Mouse (Mus musculus) forebrain, embryonic 11.5 days (tissue): ENCODE data around the gene Hmgb3. TPM values are rescaled to one million over a fixed set of nuclear protein-coding genes. Genes with fewer than 3 reads are reported as not detected.
A peak's percentile ranks its signal among the peaks of the same experiment; 100 is the strongest.

ENCODE experiments used
- ATAC-seq: fragments of 200-750 bp; cut with Nextera tagmentation; replicated peaks from 2 replicates; pipeline ENCODE4 v1.8.0; 2017; ENCODE audit warnings: moderate TSS enrichment; ENCODE audit not compliant: low FRiP score
- DNase-seq: peaks from one replicate; pipeline ENCODE4 v3.0.0-alpha.2; 2017; ENCODE audit warnings: low spot score
- H3K27ac ChIP-seq: fragments of 300-500 bp; sonication (generic); 2 replicates; pipeline ENCODE4 v1.5.1; 2014; ENCODE audit warnings: low read depth, low read length
- H3K27me3 ChIP-seq: fragments of 300-500 bp; sonication (generic); 2 replicates; pipeline ENCODE4 v1.6.1; 2014; ENCODE audit warnings: mild to moderate bottlenecking, low read length, mixed read lengths; ENCODE audit not compliant: control insufficient read depth, insufficient read depth
- H3K36me3 ChIP-seq: fragments of 300-500 bp; sonication (generic); 2 replicates; pipeline ENCODE4 v1.6.1; 2014; ENCODE audit warnings: mild to moderate bottlenecking, low read length, moderate library complexity, mixed read lengths; ENCODE audit not compliant: control insufficient read depth, insufficient read depth
- H3K4me1 ChIP-seq: fragments of 300-500 bp; sonication (generic); replicated peaks from 2 replicates; pipeline ENCODE4 v1.6.1; 2014; ENCODE audit warnings: low read length, mixed read lengths; ENCODE audit not compliant: control insufficient read depth, insufficient read depth
- H3K4me2 ChIP-seq: fragments of 300-500 bp; sonication (generic); 2 replicates; pipeline ENCODE4 v1.6.1; 2014; ENCODE audit warnings: low read depth, mild to moderate bottlenecking, low read length, moderate library complexity, mixed read lengths; ENCODE audit not compliant: severe bottlenecking
- H3K4me3 ChIP-seq: fragments of 300-500 bp; sonication (generic); 2 replicates; pipeline ENCODE4 v1.5.1; 2014; ENCODE audit warnings: low read depth, low read length
- H3K9ac ChIP-seq: fragments of 300-500 bp; sonication (generic); 2 replicates; pipeline ENCODE4 v1.6.1; 2014; ENCODE audit warnings: low read length
- H3K9me3 ChIP-seq: fragments of 300-500 bp; sonication (generic); 2 replicates; pipeline ENCODE4 v1.6.1; 2016; ENCODE audit warnings: low read length, mixed read lengths; ENCODE audit not compliant: control insufficient read depth
- WGBS: fragments of 180-500 bp; shearing (Covaris S2); extraction: QIAGEN DNeasy Blood & Tissue Kit; methylation state at CpG from one replicate; pipeline ENCODE4 v1.1.7; 2014; 5-methylcytosine and 5-hydroxymethylcytosine counted together
- polyA plus RNA-seq: library from polyadenylated mRNA; unstranded; fragments of >200 nt; fragmentation: Nextera tagmentation; extraction: Ambion mirVana; gene quantifications from 2 replicates; pipeline ENCODE4 v1.2.1, GENCODE M21; 2014

Gene Hmgb3
- polyA plus RNA-seq, 1 experiment from 2014 or later, result 772 TPM

DNA sequence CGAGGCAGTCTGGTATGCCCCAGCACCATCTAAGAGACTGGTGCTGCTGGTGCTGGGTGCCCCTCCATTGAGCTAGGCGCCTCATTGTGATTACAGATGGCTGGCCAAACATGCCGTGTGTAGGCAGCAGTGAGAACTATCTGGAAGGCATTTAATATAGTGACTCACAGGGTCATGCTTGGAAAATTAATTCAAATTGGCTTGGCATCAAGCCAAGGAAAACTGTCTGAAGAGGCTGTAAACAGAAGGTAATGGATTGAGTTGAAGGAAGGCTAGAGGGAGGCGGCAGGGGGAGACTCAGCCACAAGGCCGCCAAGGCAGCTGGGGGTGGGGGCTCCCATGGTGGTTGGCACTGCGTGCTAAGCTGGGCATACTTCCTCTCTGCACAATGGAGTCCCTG lies 27.1 kb upstream of the Hmgb3 start:
- 69% methylated on average over 6 of the region's 6 CpGs for WGBS
- no peak overlapping the region for H3K27ac ChIP-seq
- no peaks in the 10 kb centered on the region for H3K36me3 ChIP-seq
- no peak overlapping the region for H3K4me3 ChIP-seq
- H3K27me3 ChIP-seq, result no peaks in the 10 kb centered on the region
- ATAC-seq (0 out of 2 replicates have a peak, but pooled peaks have one; percentile 42), DNase-seq (no peak)
- no peak overlapping the region for H3K9ac ChIP-seq
- H3K4me2 ChIP-seq, result no peak overlapping the region
- no peaks in the 10 kb centered on the region for H3K4me1 ChIP-seq
- H3K9me3 ChIP-seq, result no peaks in the 10 kb centered on the region

- no peak overlapping the region for H3K9ac ChIP-seq
- no peak overlapping the region for H3K4me3 ChIP-seq
- H3K27me3 ChIP-seq, result no peaks in the 10 kb centered on the region
- H3K36me3 ChIP-seq, result no peaks in the 10 kb centered on the region
- H3K4me2 ChIP-seq, result no peak overlapping the region
- ATAC-seq, result no peak
- H3K27ac ChIP-seq, result no peak overlapping the region
- no peak for DNase-seq
- no peaks in the 10 kb centered on the region for H3K4me1 ChIP-seq
- H3K9me3 ChIP-seq, result no peaks in the 10 kb centered on the region
- WGBS, result 61% methylated on average over 3 of the region's 3 CpGs
Observed at GRCm38 (mm10) chrX:71532635-71533034, 23.1 kb upstream of the Hmgb3 start.

DNA sequence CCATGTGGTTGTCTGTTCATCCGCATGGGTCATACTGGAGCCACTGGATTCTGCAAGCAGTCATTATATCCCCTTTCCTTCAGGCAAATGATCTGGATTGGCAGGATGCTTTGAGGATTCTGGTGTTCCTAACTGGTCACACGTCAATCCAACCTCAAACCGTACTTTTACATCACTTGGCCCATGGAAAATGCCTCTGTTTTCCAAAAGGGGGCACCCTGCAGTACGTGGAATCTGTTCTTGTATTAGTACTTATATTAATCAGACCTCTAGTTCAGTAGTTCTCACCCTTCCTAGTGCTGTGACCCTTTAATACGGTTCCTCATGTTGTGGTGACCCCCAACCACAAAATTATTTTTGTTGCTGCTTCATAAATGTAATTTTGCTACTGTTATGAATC lies 21.6 kb upstream of the Hmgb3 start:
- Histone ChIP-seq H3K27me3 (no peaks in the 10 kb centered on the region), H3K27ac (no peak overlapping the region)

DNA sequence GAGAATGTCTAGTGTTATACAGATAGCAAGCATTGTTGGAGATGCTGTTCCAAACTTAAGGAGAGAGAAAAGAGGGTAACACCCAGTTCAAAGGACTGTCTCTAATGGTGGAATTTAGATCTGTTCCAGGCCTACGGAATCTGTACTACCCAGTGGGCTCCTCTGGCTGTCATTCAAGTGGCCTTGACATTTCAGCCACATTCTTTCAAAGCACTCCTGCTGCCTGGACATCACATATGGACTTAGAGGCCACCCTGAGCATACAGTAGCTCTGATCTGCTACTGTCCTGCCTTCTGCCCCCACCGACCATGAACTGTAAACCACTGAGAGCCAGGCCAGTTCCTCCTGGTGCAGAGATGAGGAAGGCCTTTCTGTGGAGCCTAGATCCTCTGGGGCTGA lies 17.9 kb upstream of the Hmgb3 start:
- WGBS, result 87% methylated on average over 2 of the region's 2 CpGs
- no peak for ATAC-seq
- Histone ChIP-seq H3K4me1 (no peaks in the 10 kb centered on the region), H3K4me2 (no peak overlapping the region), H3K27ac (no peak overlapping the region), H3K27me3 (no peaks in the 10 kb centered on the region), H3K36me3 (no peaks in the 10 kb centered on the region), H3K9ac (no peak overlapping the region), H3K9me3 (no peaks in the 10 kb centered on the region), H3K4me3 (no peak overlapping the region)
- DNase-seq, result no peak

More for the DNA sequence above, 21.6 kb upstream of the Hmgb3 start:
- no peak overlapping the region for H3K4me2 ChIP-seq
- no peaks in the 10 kb centered on the region for H3K36me3 ChIP-seq
- 81% methylated on average over 5 of the region's 5 CpGs for WGBS
- H3K4me3 ChIP-seq, result no peak overlapping the region
- ATAC-seq (no peak), DNase-seq (no peak)
- H3K9ac ChIP-seq, result no peak overlapping the region
- no peaks in the 10 kb centered on the region for H3K4me1 ChIP-seq
- H3K9me3 ChIP-seq, result no peaks in the 10 kb centered on the region

DNA sequence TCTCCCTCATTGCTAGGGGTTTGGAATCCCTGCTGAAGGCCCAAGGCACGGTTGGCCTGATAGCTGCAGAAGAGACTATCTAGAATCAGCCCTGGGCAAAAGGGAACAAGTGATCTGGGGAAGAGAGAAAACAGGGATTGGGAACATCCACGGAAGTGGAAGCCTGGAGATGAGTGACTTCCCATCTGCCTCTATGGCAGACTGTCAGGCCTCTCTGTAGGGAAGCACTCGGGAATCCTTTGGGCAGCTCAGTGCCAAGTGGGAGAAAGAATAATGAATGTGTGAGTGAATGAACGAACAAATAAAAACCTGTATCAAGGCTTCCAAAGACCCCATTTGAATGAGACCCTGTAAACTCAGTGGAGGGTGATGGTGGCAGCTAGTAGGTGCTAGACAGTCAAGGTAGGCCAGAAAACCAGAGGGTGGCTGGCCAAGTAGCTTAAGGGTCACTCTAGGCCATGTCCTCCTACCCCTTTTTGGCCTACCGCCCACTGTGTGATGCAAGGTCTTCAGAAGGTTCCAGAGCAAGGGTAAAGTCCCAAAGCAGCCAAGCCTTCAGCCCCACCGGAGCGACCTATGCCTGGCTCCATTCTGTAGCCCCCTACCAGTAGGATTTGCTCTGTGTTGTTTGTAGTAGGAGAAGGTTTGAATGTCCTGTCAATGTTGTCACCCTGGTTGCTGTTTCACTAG lies 14.8 kb upstream of the Hmgb3 start:
- Histone ChIP-seq H3K9ac (no peak overlapping the region), H3K36me3 (no peaks in the 10 kb centered on the region), H3K4me3 (no peak overlapping the region), H3K4me1 (no peaks in the 10 kb centered on the region), H3K27me3 (no peaks in the 10 kb centered on the region), H3K9me3 (no peaks in the 10 kb centered on the region), H3K4me2 (no peak overlapping the region), H3K27ac (no peak overlapping the region)
- 83% methylated on average over 7 of the region's 7 CpGs for WGBS
- no peak for ATAC-seq
- no peak for DNase-seq

GRCm38 (mm10) chrX:71544731-71545130 lies 11.0 kb upstream of the Hmgb3 start:
- no peak overlapping the region for H3K9ac ChIP-seq
- H3K27ac ChIP-seq, result no peak overlapping the region
- no peak for ATAC-seq
- H3K4me1 ChIP-seq, result no peaks in the 10 kb centered on the region
- H3K4me2 ChIP-seq, result no peak overlapping the region
- WGBS, result 67% methylated on average over 5 of the region's 5 CpGs
- H3K4me3 ChIP-seq, result no peak overlapping the region
- no peaks in the 10 kb centered on the region for H3K36me3 ChIP-seq
- H3K9me3 ChIP-seq, result no peaks in the 10 kb centered on the region
- no peaks in the 10 kb centered on the region for H3K27me3 ChIP-seq
- no peak for DNase-seq

DNA sequence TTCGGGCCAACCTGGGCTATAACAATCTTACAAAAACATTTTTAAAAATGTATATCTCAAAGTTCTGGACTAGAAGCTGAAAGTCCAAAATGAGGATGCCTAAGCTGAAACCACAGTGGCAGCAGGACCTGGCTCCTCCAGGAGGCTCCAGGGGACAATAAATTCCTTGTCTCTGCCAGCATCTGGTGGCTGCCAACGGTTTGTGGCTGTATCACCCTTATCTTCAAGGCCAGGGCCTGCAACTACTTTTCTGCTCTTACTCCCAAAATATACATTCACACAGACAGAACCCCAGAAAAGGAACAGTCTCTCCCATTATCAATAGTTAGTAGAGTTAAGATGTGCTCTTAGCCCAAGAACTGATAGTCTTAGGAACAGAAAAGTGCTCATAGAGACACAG lies 10.6 kb upstream of the Hmgb3 start:
- H3K36me3 ChIP-seq, result no peaks in the 10 kb centered on the region
- 71% methylated on average over 2 of the region's 2 CpGs for WGBS
- ATAC-seq, result no peak

DNA sequence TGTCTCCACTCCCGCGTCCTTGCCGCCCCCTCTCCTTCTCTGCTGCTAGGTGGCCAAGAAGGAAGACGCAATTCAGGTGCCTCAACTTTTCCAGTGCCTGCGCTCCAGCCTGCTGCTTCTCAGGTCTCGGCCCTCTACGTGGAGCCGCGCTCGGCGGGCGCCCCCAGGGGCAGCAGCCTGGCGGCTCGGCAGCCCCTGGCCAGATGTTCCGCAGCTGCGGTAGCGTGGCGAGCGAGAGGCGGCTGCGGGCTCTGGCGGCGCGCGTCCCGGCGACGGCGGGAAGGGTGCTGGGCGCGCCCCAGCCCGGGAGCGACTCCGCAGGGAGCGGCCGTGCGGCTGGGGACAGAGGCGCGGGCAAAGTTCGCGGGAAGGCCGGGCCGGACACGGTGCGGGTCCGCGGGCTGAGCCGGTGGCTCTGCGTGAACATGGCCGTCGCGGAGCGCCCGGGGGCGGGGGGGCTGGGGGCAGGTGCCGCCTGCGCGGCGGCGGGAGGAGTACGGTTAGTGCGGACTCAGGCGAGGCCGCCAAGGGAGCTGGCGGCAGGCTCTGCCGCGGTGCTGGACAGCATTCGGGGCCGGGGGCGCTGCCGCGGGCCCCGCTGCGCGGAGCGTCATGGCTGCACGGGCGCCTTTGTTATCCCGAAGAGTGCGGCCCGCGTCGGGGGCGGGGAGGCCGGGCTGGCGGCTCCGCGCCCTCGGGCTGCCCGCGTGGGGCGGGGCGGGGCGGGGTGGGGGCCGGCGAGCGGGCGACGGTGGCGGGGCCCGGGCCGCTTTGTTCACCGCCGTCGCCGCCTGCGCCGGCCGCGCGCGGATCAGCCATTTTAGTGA lies 610 bp downstream of the Hmgb3 start:
- H3K36me3 ChIP-seq, result no peaks in the 10 kb centered on the region
- no peaks in the 10 kb centered on the region for H3K9me3 ChIP-seq
- no peak overlapping the region for H3K4me2 ChIP-seq
- 21% methylated on average over 50 of the region's 112 CpGs for WGBS
- H3K4me1 ChIP-seq, result no peaks in the 10 kb centered on the region
- peak; percentile 74 for DNase-seq
- peak overlapping the region; percentile 97 for H3K27ac ChIP-seq
- ATAC-seq, result peak; percentile 73
- peak overlapping the region; percentile 95 for H3K9ac ChIP-seq
- peak overlapping the region; percentile 71 for H3K4me3 ChIP-seq
- no peaks in the 10 kb centered on the region for H3K27me3 ChIP-seq

More for the DNA sequence above, 10.6 kb upstream of the Hmgb3 start:
- H3K4me1 ChIP-seq, result no peaks in the 10 kb centered on the region
- no peak overlapping the region for H3K4me2 ChIP-seq
- no peak overlapping the region for H3K27ac ChIP-seq
- H3K9me3 ChIP-seq, result no peaks in the 10 kb centered on the region
- DNase-seq, result no peak
- no peaks in the 10 kb centered on the region for H3K27me3 ChIP-seq
- no peak overlapping the region for H3K4me3 ChIP-seq
- H3K9ac ChIP-seq, result no peak overlapping the region
